Mouse (Mus musculus) thymus, adult 18-20 months (tissue): ENCODE measurements around the gene Shank1.

Experiments
- DNase-seq, 2 experiments: peaks; one replicate each; pipeline ENCODE4 v3.0.0; 2022; ENCODE audit warnings: mixed read lengths in 2 of 2

The Shank1 gene

DNA sequence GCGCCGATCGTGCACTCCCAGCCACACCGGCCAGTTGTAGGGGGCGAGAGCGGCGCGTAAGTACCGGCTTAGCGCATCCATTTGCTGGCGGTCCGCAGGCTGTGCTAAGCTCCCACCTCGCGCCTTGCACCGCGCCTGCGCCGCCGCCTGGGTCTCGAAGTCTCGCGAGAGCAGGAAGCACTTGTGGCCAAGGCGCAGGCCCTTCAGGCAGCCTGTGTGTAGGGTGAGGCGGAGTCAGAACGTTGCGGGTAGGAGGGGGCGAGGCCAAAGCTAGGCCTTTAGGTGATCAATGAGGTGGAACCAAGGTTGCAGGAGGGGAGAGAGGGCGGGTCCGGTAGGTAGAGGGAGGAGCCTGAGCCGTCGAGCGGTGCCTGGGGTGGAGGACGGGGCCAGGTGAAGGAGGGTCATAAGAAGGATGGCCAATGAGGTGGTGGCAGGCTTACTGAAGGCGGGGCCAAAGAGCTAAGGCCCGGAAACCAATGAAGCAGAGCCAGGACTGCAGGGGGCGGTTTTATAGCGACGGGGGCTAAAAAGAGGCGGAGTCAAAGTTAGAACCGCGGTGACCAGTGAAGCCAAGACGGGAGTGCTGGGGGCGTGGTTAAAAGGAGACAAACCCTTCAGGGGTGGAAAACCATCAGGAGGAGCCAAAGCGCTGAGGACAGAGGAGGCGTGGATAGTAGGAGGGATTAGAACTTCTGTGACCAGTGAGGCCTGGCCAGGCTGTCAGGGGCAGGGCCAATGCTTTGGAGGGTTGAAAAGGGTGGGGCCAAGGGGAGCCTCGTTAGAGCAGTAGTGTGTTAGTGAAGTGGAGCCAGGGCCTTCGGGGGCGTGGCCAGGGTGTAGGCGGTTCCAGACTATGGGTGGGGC lies 5.0 kb upstream of the Shank1 start:
- DNase-seq: peak; percentile 91 to 96

DNA sequence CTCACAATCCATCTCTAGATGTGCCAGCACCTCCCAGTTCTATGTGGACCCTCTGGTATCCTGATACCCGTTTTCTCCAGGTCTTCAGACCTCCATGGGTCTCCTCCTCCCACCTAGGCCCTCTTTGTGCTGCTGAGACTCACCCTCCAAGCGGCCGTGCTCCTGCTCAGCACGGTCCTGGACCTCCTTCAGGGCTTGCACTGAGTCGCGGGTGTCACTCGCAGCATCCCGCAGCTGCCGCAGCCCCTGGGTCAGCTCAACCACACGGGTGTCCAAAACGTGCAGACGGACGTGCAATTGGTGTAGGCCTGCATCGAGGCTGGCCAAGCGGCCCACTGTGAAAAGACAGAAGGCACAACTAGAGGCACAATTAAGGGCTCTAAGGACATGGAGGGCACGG lies 4.4 kb upstream of the Shank1 start:
- peak in 1 of 2 experiments; percentile 21 for DNase-seq

DNA sequence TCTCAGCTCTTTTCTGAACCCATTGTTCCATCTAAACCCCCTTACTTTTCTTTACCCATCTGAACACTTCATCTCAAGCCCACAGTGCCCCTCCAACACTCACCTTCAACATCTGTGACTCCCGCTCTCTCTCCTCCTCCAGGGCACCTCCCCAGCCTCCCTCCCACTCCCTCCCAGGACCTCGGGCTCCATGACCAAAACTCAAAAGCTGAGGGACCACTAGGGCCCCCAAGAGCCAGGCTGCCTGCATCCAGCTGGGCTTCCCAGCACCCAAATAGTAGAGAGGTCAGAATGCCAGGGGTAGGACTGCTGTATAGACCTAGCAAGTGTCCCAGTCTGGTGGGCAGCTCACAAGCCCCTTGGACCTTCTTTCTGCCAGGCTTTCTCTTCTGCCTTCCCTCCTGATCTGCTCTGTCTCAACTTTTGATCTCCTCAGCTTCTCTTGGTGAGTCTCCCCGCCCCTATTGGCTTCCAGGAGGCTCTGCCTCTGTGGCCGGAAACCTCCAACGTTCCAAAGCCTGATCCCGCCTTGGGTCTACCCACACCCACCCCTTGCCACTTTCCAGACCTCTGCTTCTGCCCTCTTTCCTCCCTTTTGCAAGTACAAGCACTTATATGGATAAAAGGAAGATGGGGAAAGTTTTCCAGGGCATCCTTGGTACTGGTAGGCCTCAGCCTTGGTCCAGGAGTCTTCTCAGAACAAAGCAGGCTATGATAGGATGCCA lies 3.4 kb upstream of the Shank1 start, which contains the start of gene Clec11a:
TSS of gene Clec11a (minus strand) at position 387 of the 725 bp plus-strand sequence.
- DNase-seq: no peak

DNA sequence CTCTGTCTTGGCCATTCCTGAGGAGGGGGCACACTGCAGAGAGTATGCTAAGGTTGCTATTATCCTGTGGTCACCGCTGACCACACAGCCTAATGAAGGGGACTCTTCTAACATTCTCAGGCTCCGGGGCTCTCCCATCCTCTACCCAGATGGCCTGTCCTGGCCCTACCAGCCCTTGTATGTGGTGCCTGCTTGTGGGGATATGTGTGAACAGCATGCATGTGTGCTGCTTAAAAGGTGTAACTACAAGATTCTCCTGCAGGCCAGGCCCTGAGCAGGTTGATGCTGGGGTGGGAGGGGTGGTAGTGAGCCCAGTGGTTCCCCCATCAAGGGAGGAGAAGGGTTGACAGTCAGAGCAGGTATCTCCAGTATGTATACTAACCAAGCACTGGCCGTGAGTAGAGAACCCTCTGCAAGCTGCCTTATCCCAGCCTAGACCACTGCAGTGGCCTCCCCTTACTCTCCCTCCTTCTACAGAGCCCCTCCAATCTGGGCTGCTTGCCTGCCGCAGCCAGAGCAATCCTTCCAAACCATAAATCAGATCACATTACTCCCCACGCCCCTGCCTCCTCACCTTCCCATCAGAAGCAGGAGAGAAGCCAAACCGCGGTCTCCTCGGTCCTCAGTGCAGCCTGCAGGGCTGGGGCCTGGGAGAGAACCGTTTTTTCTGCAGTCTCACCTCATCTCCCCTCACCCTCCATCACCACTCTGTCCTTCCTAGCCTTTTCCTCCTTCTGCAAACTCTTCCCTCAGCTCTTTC lies 2.6 kb upstream of the Shank1 start:
- DNase-seq: no peak

DNA sequence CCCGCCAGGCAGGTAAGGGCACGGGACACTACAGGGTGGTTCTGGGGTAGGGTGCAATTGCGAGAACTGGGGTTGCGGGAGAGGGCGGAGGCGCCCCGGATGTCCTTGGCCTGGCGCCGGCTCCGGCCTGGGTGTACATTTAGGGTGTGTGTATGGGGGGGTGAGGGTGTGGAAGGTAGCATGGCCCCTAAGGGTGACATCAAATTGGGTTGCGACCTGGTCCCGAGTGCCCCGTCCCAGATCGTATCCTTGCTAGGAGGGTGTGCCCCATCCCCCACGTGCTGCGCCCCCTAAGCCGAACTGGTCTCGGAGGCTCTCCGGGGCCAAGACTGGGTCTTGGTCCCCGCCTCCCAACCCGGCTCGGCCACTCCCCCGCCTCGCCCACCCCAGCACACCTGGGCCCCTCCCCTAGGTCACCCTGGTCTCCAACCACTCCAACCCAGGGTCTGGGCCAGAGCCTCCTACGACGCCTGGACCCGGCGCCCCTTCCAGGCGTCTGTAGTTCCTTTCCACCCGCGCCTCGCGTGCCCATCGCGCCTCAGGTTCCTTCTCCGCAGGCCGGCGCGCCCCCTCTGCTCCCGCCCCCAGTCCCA lies 328 bp downstream of the Shank1 start:
- no peak for DNase-seq

DNA sequence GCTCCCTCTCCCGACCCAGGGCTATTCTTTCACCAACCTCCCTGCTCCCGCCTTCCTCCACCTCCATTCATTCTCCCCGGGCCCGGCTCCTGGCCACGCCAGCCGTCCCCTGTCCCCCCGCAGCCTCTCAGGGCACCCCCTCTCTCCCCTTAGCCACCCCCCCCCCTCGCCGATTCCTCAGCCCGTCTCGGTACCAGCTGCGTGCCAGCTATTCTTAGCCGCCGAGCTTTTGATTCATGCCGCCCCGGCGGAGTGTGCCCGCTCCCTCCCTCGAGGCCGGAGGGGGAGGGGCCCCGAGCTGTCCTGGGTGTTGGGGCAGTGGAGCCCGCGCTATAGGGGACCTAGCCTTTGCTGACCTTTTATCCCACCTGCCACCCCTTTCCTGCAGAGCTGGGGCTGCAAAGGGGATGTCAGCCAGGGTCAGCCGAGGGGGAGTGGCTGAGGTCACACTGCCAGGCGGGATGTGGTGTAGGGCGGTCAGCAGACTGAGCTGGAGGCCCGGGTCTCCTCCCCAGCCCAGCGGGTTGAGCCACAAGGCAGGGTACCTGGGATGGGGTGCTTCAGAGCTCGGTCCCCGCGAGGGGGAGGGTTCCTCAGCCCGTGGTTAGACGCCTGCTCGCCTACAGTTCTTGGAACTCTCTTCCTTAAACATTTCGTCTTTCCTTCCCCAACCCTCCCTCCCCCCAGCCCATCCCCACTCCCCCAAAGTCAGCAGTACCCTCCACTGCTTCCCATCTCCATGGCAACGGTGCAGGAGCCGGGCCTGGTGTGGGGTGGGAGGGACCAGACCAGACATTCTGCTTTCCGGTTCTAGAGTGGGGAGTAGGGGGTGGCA lies 1.0 kb downstream of the Shank1 start:
- DNase-seq: no peak

DNA sequence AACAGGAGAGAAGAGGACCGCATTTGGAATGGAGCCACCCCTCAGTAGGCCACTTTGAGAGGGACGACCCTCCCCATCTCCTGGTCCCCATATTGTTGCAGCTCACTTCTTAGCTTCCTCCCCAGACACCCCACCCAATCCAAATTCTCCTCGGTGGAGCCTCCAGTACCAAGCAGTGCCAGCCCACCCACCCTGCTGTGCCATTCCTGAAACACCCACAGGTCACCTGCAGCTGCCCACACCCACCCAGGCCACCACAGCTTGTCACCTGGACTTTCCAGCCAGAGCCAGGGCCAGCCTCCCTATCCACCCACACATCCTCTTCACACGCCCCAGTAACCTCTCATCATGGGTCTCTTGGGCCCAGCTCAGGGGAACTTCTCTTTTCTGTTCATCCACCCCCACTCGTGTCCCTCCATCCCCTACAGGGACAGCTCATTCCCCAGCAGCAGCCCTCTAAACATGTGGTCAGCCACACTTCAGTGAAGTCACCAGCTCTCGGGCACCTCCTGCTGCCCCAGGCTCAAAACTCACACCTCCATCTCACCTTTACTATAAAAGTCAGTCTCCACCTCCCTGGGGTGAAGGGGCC lies 1.8 kb downstream of the Shank1 start:
- no peak for DNase-seq

DNA sequence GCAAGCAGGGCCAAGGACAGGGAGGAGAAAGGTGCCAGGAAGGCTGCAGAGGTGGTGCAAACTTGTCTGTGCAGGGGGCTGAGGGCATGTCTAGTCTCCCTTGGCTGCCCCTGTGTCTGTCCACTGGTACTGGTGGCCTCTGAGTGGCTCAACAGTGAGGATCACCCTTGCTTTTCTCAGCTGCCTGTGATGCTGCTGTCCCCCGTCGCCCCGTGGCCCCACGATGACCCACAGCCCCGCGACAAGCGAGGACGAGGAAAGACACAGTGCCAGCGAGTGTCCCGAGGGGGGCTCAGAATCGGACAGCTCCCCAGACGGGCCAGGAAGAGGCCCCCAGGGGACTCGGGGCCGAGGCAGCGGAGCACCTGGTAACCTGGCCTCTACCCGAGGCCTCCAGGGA lies 2.4 kb downstream of the Shank1 start:
- DNase-seq: no peak

DNA sequence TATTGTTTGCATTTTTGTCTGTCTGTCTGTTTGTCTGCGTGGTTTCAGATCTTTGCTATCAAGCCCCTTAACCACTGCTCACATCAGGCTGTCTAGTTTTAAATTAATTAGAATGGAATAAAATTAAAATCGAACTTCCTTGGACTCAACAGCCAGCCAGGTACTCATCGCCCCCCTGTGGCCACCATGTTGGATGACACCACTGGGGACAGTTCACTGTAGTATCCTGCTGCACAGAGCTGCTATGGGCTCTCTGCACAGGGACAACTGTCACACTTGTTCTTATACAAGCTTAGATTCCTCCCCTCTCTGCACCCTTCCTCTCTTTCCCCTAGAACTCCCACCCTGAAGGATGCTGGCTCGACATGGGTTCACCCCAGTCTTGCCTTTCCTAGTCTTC lies 7.9 kb downstream of the Shank1 start:
- DNase-seq: no peak

DNA sequence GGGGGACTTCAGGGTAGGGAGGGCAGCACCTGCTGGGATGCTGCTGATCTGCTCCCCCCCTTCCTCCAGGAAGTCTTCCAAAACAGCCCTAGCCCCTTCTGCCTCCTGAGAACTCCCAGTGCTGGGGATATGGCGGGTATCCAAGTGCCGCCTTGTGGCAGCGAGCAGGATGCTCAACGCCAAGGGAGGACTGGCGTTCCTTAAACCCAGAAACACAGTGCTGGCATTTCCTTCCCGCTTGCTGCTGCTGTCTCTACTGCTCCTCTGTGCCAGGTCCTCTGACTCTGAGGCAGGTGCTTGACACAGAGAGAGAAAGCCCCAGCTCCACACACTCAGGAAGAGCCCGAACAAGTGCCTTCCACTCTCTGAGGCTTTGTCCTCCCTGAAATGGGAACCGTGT lies 10.8 kb downstream of the Shank1 start:
- DNase-seq: no peak

DNA sequence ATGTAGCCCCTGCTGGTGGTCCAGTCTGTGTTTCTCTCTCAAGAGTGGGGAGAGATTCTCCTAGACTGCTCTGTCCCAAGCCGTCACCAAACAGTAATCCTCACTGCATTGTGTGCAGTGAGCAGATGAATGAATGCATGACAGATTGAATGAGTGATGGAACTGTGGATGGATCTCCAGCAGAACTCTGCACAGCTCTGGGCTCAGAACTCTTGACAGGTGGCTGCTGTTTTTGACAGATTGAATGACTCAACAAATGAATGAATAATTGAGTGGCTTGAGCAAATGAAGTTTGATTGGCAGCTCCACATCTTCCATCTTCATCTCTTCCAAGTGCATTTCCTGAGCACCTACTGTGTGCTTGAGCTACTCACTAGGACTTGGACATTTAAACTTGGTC lies 12.2 kb downstream of the Shank1 start:
- no peak for DNase-seq

DNA sequence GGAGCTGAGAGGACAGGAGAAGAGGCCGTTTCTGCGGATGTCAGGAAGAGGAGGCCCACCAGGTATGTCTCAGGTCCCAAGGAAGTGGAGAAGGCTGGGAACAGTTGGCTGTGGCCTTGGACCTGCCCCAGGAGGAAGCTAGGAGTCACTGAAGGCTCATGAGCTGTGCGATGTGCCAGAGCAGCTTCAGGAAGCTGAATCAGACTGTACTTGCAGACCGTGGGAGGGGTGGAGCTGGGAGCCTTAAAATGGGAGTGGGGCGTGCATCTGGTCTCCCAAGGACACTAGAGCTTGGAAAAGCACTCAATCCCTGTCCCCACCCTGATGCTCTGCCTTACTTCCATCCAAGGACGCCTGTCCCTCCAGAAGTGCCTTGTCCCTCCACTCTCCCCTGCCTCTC lies 16.6 kb downstream of the Shank1 start:
- DNase-seq: no peak

DNA sequence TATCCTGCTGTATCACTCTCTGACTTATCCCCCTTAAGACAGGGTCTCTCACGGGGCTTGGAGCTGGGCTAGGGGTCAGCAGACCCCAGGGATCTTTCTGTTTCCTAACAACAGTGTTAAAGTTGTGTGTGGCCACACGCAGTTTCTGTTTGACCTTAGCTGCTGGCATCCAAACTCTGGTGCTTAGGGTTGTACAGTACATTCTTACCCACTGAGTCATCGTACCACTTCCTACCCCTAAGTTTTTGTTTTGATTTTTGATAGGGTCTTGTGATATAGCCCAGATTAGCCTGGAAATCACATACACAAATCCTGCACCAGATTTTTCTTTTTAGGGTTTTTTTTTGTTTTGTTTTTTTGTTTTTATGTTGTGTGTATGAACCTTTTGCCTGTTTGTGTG lies 22.3 kb downstream of the Shank1 start:
- no peak for DNase-seq

DNA sequence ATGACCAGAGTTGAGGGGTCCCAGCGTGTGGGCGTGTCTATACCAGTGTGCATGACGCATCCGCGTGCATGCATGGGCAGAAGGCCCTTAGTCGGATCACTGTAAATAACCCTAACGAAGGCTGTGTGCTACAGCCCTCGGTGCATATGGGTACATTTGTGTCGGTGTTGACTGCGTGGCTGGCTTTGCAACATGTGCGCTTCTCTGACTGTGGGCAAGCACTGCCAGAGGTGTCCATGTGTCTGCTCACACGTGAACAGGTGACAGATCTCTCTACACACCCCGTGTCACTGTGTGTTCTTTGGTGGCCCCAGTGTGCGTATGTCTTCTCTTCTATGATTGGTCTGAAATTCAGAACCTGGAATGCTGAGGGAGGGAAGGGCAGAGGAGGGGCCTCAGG lies 24.1 kb downstream of the Shank1 start:
- no peak for DNase-seq

DNA sequence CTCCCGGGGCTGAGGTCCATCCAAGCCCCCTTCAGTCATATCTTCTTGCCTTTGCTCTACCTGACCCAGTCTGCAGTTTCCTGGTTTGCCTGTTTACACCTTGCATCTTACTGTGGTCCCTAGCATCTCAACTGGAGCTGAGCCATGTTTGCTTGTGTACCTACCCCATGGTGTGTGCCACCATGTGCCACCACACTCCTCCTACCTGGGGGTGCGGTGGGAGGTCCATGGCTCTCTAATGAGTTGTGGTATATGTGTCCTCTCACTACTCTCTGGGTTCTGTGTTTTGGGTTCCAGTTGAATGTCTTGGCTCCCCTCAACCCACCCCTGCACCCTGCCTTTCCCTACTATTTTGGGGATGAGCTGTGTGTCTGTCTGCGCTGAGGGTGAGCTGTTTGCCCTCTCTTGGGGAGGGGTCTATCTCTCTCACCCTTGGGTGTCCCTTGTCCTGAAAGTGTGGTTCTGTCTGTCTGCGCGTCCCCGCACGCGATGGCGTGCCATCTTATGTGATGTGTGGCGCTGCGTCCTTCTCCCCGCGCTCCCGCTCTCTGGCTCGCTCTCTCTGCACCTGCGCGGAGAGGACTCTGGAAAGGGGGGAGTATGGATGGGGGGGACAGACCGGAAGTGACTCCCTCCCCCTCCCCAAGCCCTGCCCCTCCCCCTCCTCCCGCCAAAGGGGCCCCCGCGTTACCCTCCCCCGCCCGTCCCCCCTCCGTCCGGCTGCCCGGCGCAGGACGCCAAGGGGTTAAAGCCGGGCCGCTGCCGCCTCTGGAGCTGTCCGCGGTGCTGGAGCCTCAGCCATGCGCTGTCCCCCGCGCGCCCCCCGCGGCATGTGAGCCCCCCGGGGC lies 25.2 kb downstream of the Shank1 start:
- DNase-seq: no peak

DNA sequence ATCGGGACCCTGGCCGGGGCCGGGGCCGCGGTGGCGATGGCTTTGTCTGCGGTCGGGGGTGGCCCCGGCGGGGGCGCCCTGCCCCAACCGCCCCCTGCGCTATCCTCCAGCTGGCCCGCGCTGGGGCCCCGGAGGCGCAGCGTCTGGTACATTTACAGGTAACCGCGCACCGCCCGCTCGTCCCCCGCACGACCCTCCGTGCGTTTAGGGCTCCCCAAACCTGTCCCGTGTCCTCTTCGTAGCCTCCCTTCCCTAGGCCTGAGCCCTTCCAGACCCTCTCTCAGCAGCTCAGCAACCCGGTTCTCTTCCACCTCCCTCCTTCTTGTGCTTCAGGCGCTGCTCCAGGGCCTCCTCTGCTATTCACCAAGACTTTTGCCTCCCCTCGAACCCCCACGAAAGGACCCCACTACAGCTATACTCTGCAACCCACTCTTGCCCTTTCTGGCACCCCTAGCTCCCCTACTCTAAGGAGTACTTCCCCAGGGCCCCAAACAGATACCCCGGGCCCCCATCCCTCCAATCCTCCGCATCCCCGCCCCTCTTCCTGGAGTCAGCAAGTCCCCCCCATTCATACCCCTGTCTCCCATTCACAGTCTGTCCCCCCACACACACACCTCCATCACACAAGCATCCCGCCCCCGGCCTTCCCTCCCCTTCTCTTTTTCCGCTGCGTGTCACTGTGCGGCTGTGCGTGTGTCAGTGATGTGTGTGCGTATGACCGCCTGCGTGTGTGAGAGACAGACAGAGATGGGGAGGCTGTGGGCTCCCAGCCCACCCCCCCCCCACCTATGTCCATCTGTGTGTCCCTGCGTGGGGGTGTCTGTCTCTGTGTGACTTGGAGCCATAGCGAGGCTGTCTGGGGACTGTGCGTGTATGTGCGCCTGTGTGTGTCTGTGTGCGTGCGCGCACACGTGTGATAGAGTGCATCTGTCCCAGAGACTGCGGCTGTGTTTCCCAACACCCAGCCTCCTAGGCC lies 26.3 kb downstream of the Shank1 start:
- DNase-seq: no peak

DNA sequence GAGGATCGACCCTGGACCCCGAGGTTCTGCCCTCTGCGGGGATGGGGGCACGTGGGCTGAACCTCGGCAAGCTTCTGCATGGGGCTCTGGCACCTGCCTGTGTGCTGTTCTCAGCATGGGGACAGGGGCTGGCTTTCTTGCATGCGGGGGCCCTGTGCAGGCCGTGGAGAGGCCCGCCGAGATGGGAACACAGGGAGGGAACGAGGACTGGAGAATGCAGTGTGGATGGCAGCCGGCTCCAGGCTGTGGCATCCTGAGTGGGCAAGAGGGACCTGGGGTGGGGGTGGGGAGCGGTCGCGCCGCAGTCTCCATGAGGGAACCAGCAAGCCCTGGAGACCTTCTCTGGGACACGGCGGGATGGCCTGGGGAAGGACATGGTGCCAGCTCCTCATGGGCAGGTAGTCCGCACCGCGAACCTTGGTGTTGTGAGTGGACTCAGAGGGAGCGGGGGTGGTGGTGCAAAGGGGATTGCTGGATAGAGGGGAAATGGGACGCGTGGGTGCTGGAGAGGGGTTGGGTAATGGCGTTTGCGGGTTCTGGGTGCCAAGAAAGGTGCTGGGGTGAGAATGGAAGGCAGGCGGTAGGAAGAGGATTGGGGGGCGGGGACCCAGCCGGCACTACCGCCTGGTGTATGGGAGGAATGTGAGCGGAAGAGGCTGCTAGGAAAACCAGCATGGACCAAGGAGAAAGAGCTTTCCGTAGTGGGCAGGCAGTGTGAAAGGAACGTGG lies 27.2 kb downstream of the Shank1 start:
- no peak for DNase-seq

DNA sequence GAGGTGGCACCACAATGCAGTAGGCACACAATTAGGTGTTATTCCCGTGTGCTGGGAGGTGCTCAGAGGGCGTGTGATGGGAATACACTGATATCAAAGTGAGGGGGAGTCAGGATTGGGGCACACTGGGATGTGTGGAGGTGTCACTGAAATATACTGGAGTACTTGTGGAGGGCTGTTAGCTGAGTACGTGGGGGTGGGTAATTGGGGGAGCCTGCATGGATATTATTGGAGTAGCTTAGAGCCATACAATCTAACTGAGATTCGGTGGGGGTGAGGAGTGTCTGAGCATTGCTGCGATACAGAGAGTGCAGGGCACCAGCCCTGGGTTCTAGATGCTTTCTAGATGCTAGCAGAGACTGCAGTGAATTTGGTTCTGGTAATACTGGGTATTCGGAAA lies 30.2 kb downstream of the Shank1 start:
- no peak for DNase-seq

DNA sequence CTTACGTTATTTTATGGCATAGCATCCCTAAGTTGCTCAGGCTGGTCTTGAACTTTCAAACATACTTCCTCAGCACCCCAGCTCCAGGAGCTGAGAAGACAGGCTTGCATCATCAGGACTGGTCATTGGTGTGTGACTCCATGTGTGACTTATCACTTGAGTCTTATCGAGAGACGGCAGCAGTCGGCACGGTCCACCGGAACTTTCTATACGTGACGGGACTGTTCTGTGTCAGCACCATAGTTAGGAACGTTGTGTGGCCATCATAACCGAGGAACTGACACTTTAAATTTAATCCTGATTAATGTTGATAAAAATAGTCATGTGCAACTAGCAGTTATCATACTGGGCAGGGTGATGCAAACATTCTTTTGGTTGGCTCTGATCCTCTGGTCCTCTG lies 31.1 kb downstream of the Shank1 start:
- DNase-seq: no peak
